Mouse (Mus musculus): ENCODE results near the gene Mb. TPM values are rescaled to one million over a fixed set of nuclear protein-coding genes. Genes with fewer than 3 reads are reported as not detected.
"Not testable (repeated sequence)": the region's sequence is repeated elsewhere in the genome, so short reads cannot be mapped to it uniquely, and the experiment has no call there.

Gene Mb
- total and polyA plus RNA-seq, 3 experiments = 1.8 TPM; not detected in 2

- no peak for DNase-seq
Measured at GRCm38 (mm10) chr15:77065259-77065852, 14.9 kb upstream of the Mb start.

- DNase-seq = no peak
Measured at GRCm38 (mm10) chr15:77062746-77063145, 12.3 kb upstream of the Mb start.

- DNase-seq = not testable (repeated sequence)
Measured at GRCm38 (mm10) chr15:77059416-77059815, 8.9 kb upstream of the Mb start.

GRCm38 (mm10) chr15:77058566-77058965, 8.1 kb upstream of the Mb start:
- no peak for DNase-seq

- no peak for DNase-seq
Measured at GRCm38 (mm10) chr15:77056791-77057051, 6.3 kb upstream of the Mb start.

GRCm38 (mm10) chr15:77056001-77056790, 5.7 kb upstream of the Mb start:
- no peak for DNase-seq

GRCm38 (mm10) chr15:77054611-77055175, 4.2 kb upstream of the Mb start:
- no peak for DNase-seq

GRCm38 (mm10) chr15:77053021-77053420, 2.6 kb upstream of the Mb start:
- no peak for DNase-seq

- no peak for DNase-seq
Measured at GRCm38 (mm10) chr15:77052176-77052575, 1.7 kb upstream of the Mb start.

GRCm38 (mm10) chr15:77045609-77046008, 4.9 kb downstream of the Mb start:
- DNase-seq = peak; percentile 32

- peak; percentile 65 for DNase-seq
Measured at GRCm38 (mm10) chr15:77044597-77045320, 5.7 kb downstream of the Mb start, which contains the start of gene Apol6. Gene Apol6, plus strand, starts transcription at chr15:77044729.

GRCm38 (mm10) chr15:77040784-77041183, 9.7 kb downstream of the Mb start:
- DNase-seq = no peak

- no peak for DNase-seq
Measured at GRCm38 (mm10) chr15:77039211-77039700, 11.2 kb downstream of the Mb start.

GRCm38 (mm10) chr15:77037278-77038161, 12.9 kb downstream of the Mb start:
- DNase-seq = peak; percentile 81

GRCm38 (mm10) chr15:77036989-77037277, 13.5 kb downstream of the Mb start:
- DNase-seq = no peak

- DNase-seq = peak; percentile 86
Measured at GRCm38 (mm10) chr15:77036320-77036988, 14.0 kb downstream of the Mb start.

- DNase-seq = no peak
Measured at GRCm38 (mm10) chr15:77035643-77036042, 14.8 kb downstream of the Mb start.

GRCm38 (mm10) chr15:77034526-77034925, 15.9 kb downstream of the Mb start:
- DNase-seq = no peak

GRCm38 (mm10) chr15:77031271-77031670, 19.2 kb downstream of the Mb start:
- DNase-seq = no peak

- DNase-seq = peak; percentile 62
Measured at GRCm38 (mm10) chr15:77029331-77029991, 21.0 kb downstream of the Mb start.

- no peak for DNase-seq
Measured at GRCm38 (mm10) chr15:77027675-77028074, 22.8 kb downstream of the Mb start.

All from adrenal gland, adult 2 months (tissue).